Mouse (Mus musculus) thymus, postnatal 10 days (tissue): Measurements from ENCODE around the gene Pard3.
A peak's percentile ranks its signal among the peaks of the same experiment; 100 is the strongest.
"Not testable (repeated sequence)": the region's sequence is repeated elsewhere in the genome, so short reads cannot be mapped to it uniquely, and the experiment has no call there.

ENCODE experiments used
- DNase-seq, 2 experiments: peaks; one replicate each; pipeline ENCODE4 v3.0.0; 2021; ENCODE audit warnings: low spot score in 2 of 2

The Pard3 gene

DNA sequence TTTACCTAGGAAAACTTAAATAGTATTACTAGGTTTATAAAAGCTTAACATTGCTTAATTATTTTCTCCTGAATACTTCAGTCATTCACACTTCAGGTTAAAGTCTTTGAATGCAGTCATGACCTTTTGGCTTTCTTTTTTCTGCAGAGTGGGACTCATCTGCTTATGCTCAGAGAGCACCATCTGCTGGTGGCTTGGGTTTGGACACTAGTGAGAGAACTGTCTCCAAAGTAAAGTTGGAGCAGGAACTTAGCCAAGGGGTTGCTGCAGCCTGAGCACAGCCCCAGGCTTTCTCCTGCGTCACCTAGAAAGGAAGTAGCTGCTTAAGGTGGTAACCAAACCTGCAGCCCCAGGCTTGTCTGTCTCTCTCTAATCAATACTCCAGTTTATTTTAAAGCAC, 75.5 kb downstream of the Pard3 start:
- DNase-seq: peak in 1 of 2 experiments; percentile 22

DNA sequence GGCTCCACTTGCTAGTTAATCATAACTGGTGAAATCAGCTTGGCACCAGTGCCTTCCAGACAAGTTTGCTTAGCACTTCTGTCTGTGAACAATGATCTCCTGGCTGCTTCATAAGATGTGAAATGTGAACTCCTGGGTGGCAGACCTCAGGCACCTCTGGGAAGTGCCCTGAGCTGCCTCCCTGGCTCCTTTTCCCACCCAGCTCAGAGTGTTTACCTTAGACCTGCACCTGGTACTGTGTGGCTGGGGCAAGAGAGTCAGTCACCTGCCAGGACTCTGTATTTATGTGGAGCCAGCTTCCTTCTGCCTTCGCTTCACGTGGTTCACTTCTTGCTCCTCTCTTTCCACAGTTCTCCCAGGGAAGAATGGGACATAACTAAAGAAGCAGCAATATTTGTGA, 77.3 kb downstream of the Pard3 start:
- DNase-seq: no peak

DNA sequence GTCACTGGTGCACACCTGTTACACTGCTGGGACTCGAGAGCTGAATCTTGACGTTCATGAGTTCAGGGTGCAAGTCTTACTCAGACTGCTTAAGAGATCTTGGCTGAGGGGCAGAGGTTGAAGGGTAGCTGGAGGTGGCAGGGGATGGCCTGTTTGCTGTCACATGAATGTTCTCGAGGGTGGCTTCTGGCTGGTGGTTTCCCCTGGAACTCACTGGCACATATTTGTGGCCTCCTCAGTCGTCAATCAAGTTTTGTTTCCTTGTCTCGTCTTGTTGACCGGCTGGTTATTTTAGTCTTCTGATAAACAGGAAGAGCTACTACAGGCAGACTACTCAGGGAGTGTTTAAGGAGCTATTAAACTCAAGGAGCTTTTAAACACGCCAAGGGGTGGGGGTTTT, 79.9 kb downstream of the Pard3 start:
- DNase-seq: no peak

DNA sequence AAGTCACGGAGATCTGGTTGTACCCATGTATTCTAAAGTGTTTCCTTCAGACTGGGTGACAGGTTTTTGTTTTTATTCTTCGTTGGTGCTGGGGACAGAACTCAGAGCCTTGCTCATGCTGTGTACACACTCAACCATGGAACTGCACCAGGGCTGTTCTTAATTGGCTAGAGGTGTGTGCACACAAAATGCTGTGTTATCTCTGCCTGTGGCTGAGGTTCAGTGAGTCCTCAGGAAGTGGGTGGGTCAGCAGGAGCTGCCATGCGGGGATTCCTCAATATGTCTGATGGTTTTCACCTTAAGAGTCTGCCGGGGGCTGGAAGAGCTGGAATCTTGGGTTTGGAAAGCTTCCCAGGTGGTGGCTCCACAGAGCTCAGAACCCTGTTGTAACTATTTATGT, 80.9 kb downstream of the Pard3 start:
- no peak for DNase-seq

DNA sequence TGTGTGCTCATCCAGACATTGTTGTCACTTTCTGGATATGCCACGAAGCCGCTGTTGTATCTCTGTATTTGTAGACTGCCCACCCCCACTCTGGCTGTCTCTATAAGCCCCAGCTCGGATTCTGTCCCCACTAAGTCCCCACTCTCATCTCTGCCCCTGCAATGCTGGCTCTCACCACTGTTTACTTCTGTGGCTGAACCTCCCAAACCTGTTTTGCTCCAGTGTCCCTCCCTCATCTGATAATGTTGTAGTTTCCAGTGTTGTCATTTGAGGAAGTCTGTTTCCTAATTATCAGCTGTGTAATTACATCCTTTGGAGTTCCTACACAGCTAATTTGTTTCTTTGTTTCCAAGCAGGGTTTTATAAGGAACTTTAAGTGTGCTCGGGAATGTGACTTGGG, 81.4 kb downstream of the Pard3 start:
- DNase-seq: no peak

DNA sequence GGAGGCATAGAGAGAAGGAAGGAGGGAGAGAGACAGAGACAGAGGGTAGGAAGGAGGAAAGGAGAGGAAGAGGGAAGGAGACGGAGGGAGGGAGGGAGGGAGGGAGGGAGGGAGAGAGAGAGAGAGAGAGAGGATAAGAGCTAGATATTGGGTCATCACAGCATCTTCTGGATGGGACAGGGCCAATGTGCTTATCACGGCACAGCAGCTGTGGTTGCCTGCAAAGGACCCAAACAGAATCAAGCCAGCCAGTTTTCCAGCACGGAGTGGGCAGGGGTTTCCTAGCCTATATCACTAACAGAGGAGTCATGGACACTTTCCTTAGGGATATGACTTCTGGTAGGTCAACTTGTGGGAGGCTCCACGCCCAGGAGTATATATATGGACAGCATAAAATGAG, 82.4 kb downstream of the Pard3 start:
- DNase-seq: no peak

DNA sequence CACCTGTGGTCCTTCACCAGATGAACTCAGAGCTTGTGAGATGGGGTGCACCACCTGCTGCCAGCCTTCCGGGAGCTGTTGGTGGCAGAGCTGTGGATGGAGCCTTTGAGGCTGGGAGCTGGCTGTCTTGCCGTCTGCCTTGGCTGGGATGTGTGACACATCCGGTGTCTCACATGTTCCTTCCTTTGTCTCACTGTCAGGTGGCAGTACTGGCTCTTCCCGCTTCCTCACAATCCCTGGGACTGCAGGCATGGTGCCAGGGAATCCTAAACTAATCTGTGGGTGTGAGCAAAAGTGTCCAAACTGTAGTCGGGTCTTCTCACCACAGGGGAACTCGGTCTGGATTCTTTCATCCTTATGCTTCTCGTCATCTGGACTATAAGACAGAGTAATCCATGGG, 85.1 kb downstream of the Pard3 start:
- no peak for DNase-seq

DNA sequence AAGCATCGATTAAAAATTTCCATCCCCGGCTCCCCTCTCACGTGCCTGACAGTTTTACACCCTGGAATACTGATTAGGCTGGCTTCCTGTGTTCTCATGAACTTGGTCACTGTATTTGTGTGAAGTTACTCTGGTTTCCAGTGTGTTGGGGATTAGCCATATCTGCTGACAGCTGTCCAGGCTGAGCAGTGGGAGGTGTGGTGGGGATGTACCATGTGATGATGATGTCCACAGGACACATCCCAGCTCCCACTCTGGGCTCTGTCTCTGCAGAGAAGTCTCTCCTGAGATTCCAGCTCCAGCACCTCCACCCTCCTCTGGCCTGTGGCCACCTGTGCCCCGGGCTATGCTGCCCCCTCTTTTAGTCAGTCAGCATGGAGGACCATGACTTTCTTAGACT, 87.0 kb downstream of the Pard3 start:
- no peak for DNase-seq

DNA sequence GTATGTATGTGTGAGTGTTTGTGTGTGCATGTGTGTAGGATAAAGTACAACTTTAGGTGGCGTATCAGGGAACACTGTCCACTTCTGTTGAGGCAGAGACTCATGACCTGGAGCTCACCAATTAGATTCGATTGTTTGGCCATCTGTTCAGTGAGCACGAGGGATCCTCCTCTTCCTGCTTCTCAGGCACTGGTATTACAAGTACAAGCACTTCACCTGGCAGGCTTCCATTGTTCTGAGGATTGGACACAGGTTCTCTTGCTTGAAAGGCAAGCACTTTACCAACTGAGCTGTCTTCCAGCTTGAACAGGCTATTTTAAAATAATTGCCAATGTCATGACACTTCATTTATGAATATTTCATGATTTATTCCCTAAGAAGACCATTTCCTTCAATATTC, 88.0 kb downstream of the Pard3 start:
- DNase-seq: no peak

DNA sequence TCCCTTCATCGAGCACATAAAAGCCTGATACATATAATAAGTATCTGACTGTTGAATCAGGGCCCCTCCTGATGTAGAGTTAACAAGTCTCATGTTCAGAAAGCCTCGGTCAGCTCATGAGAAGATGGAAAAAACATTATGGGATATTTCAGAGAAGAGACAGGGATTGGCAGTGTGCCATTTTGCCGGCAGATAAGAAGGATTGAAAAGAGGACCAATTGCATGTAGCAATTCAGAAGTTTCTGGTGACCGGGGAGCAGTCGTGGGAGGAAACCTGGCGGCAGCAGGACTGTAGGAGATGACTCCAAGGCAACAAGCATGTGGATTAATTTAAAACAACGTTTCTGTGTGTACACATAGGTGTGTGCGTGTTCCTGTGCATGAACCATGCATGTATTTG, 93.4 kb downstream of the Pard3 start:
- no peak for DNase-seq

DNA sequence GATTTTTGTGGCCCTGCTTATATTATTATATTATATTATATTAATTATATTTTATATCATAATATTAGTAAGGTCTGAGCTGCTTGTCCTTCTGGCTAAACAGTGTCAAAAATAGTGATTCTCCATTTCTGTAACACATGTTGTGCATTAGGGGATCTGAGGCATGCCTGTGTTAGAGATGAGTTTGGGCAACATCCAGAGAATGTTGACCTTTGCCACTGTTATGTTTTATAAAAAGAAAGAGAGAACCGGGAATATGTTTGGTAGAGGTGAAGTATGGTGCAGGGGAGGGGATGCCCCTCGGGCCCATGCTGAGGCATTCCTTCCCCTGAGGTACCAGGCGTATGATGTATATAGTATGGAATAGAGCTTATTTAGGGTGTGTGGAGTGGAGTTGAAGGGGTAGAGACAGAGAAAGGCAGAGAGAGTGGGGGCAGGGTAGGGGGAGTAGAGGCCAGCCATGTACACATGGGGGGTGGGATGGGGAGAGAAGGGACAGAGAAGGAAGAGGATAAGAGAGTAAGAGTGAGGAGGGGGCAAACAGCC, 95.8 kb downstream of the Pard3 start:
- no peak for DNase-seq

DNA sequence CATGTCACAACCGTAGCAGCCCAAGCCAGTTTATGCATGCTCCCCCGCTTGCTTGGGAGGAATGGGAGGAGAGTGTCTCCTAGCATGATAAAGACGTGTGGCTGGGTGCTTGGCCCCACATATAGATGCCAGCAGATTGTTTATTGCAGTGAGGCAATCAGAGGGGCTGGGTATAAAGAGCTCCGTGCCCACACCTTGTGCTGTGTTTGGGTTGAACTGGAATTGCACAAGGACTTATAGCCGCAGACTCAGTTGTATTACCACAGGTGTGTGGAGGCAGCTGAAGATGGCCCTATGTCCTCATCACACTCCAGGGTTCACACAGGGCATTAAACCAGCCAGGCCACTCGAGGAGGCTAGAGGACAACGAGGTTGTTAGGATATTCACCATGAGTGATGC, 98.2 kb downstream of the Pard3 start:
- no peak for DNase-seq

DNA sequence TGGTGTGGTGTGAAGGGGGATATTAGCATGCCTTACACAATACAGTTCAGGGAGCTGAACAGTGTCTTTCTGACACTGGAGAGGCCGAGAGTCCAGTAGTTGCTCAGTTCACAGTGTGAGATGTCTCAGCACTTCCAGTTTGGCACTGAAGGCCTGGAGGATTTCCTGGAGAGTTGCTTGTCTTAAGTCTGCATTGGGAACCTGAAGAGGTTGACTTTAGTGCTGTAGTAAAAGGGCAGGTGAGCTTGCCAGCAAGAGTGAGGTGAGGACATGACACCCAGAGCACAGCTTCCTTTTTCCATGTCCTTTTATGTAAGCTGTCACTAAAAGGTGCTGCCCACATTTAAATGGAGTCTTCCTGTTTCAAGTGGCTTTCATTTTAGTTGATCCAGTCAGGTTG, 99.1 kb downstream of the Pard3 start:
- no peak for DNase-seq

DNA sequence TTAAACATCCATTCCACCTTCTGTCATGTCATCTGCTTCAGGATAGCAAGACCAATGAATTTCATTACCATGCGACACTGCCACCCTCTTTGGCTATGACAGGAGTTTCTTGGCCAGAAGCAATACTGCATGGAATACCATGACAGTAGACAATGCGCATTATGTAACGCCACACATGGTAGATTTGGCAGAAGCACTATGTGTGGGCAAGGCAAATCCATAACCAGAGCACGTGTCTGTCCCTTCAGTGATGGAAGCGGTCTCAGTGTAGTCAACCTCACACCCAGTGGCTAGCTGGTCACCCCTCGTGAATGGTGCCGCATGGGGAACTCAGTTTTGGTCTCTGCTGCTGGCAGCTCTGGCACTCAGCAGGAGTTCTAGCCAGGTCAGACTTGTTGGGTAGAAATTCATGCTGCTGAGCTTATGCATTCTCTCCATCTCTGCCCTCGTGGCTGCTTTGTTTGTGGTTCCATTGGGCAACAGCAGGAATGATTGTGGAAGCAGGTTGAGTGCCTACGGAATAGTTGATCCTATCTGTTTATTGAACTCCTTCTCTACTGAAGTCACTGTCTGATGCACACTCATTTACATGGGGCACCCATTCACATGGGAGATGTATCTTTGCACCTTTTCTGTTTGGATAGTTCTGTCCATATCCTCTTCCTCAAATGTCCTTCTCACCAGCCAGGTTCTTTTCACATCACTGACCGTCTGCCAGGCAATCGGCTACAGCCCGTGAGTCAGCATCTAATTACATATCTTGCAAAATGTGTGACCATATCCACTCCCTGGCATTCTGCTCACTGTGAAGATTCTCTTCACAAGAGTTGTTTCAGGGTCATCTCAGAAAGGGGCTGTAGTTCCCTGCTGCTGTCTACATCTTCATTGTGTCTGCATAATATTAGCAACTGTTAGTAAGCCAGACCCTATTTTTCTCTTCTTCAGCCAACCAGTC, 100.9 kb downstream of the Pard3 start:
- no peak for DNase-seq

DNA sequence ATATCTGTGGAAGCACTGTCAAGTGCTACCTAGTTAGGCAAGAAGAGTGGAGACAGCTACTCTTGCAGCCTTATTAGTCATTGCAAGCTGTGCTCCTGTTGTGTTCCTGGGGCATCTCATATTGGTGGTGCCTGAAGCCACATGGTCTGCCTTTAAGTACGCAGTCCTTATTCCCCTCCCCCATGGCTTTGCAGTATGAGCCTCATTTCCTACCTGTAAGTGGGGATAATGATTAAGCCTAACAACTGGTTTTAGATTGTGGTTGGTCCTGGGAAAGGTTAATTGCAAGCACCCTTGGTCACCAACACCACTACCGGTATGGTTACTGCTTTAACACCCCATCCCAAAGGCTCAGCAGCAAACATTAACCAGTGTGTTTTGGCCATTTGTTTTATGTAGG, 104.8 kb downstream of the Pard3 start:
- no peak for DNase-seq

DNA sequence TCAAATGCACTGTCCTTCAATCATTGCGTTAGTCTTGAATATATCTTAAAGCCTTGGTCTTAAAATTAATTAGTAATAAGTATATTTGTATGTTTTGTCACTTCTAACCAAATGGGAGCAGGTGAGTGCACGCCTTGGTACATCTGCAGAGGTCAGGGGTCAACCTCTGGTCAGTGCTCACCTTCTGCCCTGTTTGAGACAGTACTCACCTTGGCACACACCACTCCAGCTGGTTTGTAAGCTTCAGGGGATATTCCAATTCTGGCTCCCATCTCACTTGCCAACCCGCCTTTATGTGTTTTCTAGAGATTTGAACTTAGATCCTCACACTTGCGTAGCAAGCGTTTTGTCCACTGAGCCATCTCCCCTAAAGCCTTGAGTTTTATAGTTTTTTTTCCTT, 105.7 kb downstream of the Pard3 start:
- no peak for DNase-seq

DNA sequence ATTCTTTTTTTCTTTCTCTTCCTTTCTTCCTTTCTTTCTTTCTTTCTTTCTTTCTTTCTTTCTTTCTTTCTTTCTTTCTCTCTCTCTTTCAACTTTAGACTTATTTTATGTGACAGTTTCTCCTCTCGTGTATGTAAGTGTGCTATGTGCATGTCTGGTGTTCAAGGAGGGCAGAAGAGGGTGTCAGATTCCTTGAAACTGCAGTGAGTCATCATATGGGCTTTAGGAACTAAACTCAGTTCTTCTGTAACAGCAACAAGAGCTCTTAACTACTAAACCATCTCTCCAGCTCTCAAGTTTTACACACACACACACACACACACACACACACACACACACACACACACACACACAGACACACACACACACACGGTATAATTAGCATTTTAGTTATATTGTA, 106.7 kb downstream of the Pard3 start:
- not testable (repeated sequence) for DNase-seq

DNA sequence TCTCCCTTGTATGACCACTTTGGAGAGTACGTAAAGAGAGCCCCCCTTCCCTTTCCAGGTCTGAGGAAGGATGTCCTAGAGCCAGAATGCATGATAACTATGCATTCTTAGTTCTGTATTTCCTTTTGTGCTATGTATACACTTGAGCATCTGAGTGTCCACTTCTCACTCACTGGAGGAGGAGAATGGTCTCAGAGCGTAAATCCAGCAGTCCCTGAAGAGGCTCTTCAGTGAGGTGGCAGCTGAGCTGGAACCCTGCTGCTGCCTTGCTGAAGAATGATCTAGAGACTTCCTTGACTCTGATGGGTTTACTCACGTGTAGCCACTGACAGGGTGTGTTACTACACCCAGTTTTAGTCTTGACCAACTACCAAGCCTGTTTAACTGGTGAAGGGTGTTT, 107.2 kb downstream of the Pard3 start:
- DNase-seq: no peak

DNA sequence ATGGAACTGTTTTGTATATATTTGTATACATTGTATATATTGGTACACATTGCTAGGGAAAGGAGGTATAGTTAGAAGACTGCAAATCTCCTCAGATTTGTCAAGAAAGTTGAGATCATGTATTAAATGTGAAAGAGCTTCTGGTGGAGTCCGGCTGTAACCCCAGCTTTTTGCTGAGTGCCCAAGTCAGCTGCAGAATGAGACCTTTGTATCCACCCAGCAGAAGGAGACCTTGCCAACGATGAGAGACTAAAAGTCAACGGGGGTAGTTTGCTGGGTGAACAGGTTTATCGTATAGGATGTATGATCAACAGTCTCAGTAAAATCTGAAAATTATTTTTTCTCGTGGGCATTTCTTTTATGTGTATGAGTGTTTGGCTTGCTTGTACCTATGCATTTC, 109.8 kb downstream of the Pard3 start:
- no peak for DNase-seq

DNA sequence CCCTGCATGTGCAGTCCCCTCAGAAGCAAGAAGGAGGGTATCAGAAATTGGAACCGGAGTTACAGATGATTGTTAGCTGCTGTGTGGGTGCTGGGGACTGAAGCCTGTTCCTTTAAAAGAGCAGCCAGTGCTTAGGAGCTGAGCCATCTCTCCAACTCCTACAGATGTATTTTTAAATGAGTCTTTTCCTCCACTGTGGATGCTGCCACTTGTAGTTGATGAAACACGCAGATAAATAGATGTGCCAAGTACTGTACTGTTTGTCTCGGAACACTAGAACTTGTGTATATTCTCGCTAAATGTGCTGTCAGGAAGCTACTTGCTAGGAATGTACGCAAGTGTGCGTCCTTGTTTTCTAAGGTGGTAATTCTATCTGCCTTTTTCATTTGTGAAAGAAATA, 110.7 kb downstream of the Pard3 start:
- no peak for DNase-seq

DNA sequence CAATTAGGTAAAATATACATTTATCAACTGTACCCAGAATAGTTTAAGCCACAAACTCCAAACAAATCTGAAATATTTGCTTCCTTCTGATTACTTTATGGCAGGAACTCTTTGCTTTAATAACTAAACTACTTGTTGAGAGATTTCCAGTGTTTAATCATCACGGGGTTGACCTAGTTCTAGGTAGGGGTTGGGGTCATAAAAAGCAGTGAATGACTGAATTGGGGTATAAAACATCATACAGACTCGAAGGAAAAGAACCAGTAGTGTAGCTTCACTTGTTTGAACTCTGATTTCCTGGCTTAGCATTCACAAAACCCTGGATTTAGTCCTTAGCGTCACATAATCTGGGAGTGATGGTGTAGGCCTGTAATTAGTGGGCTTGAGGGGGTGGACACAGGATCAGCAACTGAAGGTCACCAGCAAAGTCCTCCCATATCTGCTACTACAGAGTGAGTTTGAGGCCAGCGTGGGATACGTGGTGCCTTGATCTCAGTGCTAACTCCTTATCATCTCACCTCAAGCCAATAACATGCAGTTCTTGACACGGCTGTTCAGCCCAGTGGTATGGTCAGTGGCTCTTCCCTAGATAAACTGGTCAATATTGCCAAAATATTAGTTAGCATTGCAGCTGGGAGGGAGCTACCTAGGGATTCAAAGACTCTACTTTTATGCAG, 111.6 kb downstream of the Pard3 start:
- DNase-seq: no peak

DNA sequence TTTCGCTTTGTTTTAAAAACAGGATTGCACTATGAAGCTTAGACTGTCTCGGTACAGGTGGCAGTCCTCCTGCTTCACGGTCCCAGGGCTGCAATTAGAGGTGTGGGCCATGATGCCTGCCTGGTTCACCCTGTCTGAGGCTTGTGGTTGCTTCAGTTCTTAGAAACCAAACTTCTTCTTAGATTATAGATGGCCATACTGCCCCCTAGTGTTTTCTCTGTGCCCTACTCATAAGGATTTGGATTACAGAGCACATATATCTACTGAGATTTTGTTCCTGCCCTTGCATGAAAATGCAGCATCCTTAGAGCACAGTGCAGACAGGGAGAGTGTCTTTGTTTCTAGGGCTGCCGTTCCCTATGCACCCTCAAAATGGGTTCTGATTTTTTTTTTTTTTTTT, 114.9 kb downstream of the Pard3 start:
- DNase-seq: peak in 1 of 2 experiments; percentile 44

DNA sequence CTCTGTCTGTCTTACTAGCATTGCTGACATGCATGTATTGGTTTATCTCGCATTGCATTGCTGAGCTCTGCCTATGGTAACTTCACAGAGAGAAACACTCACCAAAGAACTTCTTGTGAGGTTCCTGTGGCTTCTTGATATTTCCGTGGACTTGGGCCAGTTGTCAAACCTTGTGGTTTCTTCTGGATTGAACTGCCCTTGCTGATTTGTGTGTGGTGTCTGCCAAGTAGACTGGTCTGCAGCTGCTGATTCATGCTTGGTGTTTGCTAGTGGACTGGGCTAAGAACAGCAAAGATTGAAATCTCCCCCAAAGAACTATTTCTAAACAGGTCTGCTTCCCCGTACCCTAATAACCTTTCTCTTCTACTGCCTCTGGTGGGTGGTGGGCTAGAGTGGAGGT, 117.6 kb downstream of the Pard3 start:
- DNase-seq: no peak
